Mouse (Mus musculus) B cell, adult 2 months (primary cell): Measurements from ENCODE around the gene Ebp.
A peak's percentile ranks its signal among the peaks of the same experiment; 100 is the strongest.

ENCODE experiments used
- DNase-seq, 2 experiments: peaks; one replicate each; pipeline ENCODE4 v3.0.0; 2022

The Ebp gene

GRCm38 (mm10) chrX:8193419-8193723 lies at the start of gene Ebp:
Gene Ebp, minus strand, starts transcription at chrX:8193512.
- no peak for DNase-seq

- no peak for DNase-seq
Observed at GRCm38 (mm10) chrX:8238804-8239395, 45.6 kb upstream of the Ebp start.

GRCm38 (mm10) chrX:8236704-8237103 lies 43.4 kb upstream of the Ebp start:
- no peak for DNase-seq

GRCm38 (mm10) chrX:8233602-8234001 lies 40.3 kb upstream of the Ebp start:
- no peak for DNase-seq

GRCm38 (mm10) chrX:8230272-8230671 lies 37.0 kb upstream of the Ebp start:
- peak; percentile 11 to 42 for DNase-seq

GRCm38 (mm10) chrX:8223473-8223872 lies 30.2 kb upstream of the Ebp start:
- no peak for DNase-seq

GRCm38 (mm10) chrX:8222678-8223421 lies 29.5 kb upstream of the Ebp start:
- no peak for DNase-seq

- no peak for DNase-seq
Observed at GRCm38 (mm10) chrX:8222296-8222677, 29.0 kb upstream of the Ebp start.

GRCm38 (mm10) chrX:8219651-8220050 lies 26.3 kb upstream of the Ebp start:
- no peak for DNase-seq

- DNase-seq: no peak
Observed at GRCm38 (mm10) chrX:8218114-8218513, 24.8 kb upstream of the Ebp start.

GRCm38 (mm10) chrX:8217383-8217782 lies 24.1 kb upstream of the Ebp start:
- DNase-seq: no peak

GRCm38 (mm10) chrX:8211490-8212207 lies 18.3 kb upstream of the Ebp start:
- DNase-seq: no peak

- DNase-seq: no peak
Observed at GRCm38 (mm10) chrX:8209720-8210119, 16.4 kb upstream of the Ebp start.

- DNase-seq: no peak
Observed at GRCm38 (mm10) chrX:8207224-8207623, 13.9 kb upstream of the Ebp start.

- DNase-seq: no peak
Observed at GRCm38 (mm10) chrX:8206694-8207197, 13.4 kb upstream of the Ebp start.

- peak in 1 of 2 experiments; percentile 2 for DNase-seq
Observed at GRCm38 (mm10) chrX:8206015-8206693, 12.8 kb upstream of the Ebp start, which contains the start of gene Porcn. Gene Porcn, minus strand, starts transcription at chrX:8206525.

- no peak for DNase-seq
Observed at GRCm38 (mm10) chrX:8205551-8205950, 12.2 kb upstream of the Ebp start.

GRCm38 (mm10) chrX:8205088-8205487 lies 11.8 kb upstream of the Ebp start:
- no peak for DNase-seq

GRCm38 (mm10) chrX:8204076-8204475 lies 10.8 kb upstream of the Ebp start:
- no peak for DNase-seq

- DNase-seq: no peak
Observed at GRCm38 (mm10) chrX:8203105-8203504, 9.8 kb upstream of the Ebp start.

GRCm38 (mm10) chrX:8192640-8193418 lies 483 bp downstream of the Ebp start:
- peak; percentile 66 to 68 for DNase-seq

- peak in 1 of 2 experiments; percentile 4 for DNase-seq
Observed at GRCm38 (mm10) chrX:8192126-8192639, 1.1 kb downstream of the Ebp start.
